Mouse (Mus musculus) adrenal gland, postnatal 25 days (tissue): ENCODE data around the gene Pbx3. TPM values are rescaled to one million over a fixed set of nuclear protein-coding genes. Genes with fewer than 3 reads are reported as not detected.

Source experiments
- DNase-seq: peaks from one replicate; pipeline ENCODE4 v3.0.0; 2021; ENCODE audit warnings: mixed read lengths
- total RNA-seq: library from RNA; stranded (reverse); gene quantifications from 2 replicates; pipeline ENCODE4 v1.2.3, GENCODE M21; 2021

Gene Pbx3
- total RNA-seq, 1 experiment from 2014 or later, result 136 TPM

DNA sequence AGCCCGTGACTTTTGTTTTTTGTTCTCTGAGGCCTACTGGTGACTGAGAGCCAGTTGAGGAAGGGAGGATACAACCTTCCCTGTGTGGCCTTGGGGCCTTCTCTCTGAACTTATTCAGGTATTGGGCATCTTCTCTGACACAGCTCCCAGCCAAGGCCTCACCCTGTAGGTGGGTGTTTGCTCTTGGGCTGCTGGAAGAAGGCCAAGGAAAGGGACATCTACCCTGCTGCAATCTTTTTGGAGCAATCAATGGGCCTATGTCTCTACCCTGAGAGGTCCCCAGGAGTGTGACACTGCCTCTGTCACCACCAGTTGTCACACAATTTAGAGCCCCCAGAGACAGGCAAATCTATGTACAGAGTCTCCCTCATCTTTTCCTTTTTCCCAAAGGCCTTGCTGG, 226.5 kb downstream of the Pbx3 start:
- DNase-seq, result no peak

DNA sequence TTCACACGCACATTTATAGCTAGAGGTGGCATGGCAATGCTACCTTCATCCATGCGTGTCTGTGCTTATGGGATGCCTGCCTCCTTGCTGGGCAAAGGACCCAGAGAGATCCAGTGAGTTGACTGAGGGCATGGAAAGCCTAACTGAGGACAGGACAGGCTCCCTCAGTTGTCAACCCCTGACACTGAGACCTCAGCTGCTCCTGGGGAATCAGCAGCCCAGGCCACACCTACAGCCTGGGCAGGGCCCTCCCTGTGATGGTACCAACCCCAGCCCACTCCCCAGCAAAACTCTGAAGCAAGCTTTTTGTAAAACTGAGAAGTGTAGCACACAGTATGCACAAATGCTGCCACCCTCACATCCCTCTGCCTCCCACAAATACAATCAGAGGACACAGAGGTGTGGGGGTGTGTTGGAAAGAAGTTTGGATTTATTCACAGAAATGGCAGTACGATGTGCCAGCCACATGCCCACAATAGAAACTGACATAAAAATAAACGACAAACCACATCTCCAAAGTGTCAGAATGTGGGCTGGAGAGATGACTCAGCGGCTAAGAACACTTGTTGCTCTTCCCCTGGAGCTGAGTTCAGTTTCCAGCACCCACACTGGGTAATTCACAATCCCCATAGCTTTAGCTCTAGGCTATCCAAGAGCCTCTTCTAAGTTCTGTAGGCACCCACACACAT, 233.3 kb downstream of the Pbx3 start:
- DNase-seq, result no peak

GRCm38 (mm10) chr2:34135316-34135715, 237.6 kb downstream of the Pbx3 start:
- no peak for DNase-seq

GRCm38 (mm10) chr2:34132751-34133150, 240.2 kb downstream of the Pbx3 start:
- DNase-seq, result no peak

DNA sequence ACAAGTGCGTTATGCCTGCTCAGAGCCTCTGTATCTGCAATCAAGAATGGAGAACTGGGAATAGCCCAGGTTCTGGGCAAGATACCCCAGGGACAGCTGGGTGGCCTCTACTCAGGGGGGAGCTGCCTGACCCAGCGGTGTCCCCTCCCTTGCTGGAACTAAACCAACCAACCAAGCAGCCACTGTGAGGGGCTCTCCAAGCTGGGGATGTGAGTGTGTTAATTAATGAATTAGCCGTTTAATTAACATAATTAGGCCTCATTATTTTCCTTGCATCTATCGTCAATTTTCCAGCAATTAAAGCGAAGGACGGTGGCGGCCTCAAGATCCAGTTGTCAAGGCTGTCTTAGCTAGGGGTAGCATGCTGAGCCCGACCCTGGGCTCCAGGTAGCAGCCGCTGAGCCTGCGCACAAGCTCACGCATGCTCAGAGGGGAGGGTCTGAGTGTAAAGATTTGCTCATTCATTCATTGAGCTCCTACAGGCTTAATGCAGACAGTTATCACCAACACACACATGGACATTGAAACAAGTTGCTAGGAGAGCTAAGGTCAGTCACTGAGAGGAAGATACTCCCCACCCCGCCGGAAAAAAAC, 243.2 kb downstream of the Pbx3 start:
- DNase-seq, result no peak

GRCm38 (mm10) chr2:34127871-34128270, 245.1 kb downstream of the Pbx3 start:
- no peak for DNase-seq

GRCm38 (mm10) chr2:34123896-34124295, 249.0 kb downstream of the Pbx3 start:
- DNase-seq, result no peak

Other genes with a start within 250 kb of the Pbx3 start
- 60.0 and 96.7 TPM in 2 replicates for gene Mapkap1, start 33.6 kb upstream of the Pbx3 start, total RNA-seq